Mouse (Mus musculus) layer of hippocampus, adult 11-12 months (tissue): ENCODE measurements at regions not wholly inside any gene's neighbourhood (a gene's known extent, or its start where the extent isn't known, plus 50 kb on each side); places are given as distances from the start of the nearest gene placed in this dataset.

Experiments used
- DNase-seq: peaks from one replicate; pipeline ENCODE4 v3.0.0; 2022; ENCODE audit warnings: low spot score

GRCm38 (mm10) chr7:117875241-117875640 is 240.7 kb downstream of the Rps15a start:
- DNase-seq, result no peak

- DNase-seq, result no peak
These were observed 256.6 kb downstream of the Rps15a start for GRCm38 (mm10) chr7:117859419-117859818.

GRCm38 (mm10) chr7:117855955-117856354 is 260.0 kb downstream of the Rps15a start:
- DNase-seq, result no peak

GRCm38 (mm10) chr7:117853716-117854115 is 262.3 kb downstream of the Rps15a start:
- DNase-seq, result no peak

- no peak for DNase-seq
These were observed 263.1 kb downstream of the Rps15a start for GRCm38 (mm10) chr7:117852866-117853265.

GRCm38 (mm10) chr7:117850822-117851221 is 265.2 kb downstream of the Rps15a start:
- DNase-seq, result no peak

- no peak for DNase-seq
These were observed 269.9 kb downstream of the Rps15a start for GRCm38 (mm10) chr7:117846041-117846440.

GRCm38 (mm10) chr7:117842780-117843179 is 273.2 kb downstream of the Rps15a start:
- DNase-seq, result no peak

- no peak for DNase-seq
These were observed 321.0 kb downstream of the Rps15a start for GRCm38 (mm10) chr7:117795035-117795434.

- DNase-seq, result no peak
These were observed 322.0 kb downstream of the Rps15a start for GRCm38 (mm10) chr7:117793991-117794390.

GRCm38 (mm10) chr7:117792456-117792855 is 323.5 kb downstream of the Rps15a start:
- DNase-seq, result no peak

- DNase-seq, result no peak
These were observed 337.0 kb downstream of the Rps15a start for GRCm38 (mm10) chr7:117778996-117779395.

- DNase-seq, result no peak
These were observed 338.1 kb downstream of the Rps15a start for GRCm38 (mm10) chr7:117777921-117778320.

- no peak for DNase-seq
These were observed 344.2 kb downstream of the Rps15a start for GRCm38 (mm10) chr7:117771836-117772235.

- no peak for DNase-seq
These were observed 356.5 kb downstream of the Rps15a start for GRCm38 (mm10) chr7:117759506-117759905.

GRCm38 (mm10) chr7:117757033-117757432 is 359.0 kb downstream of the Rps15a start:
- DNase-seq, result no peak

- no peak for DNase-seq
These were observed 360.2 kb downstream of the Rps15a start for GRCm38 (mm10) chr7:117755830-117756229.

- DNase-seq, result peak; percentile 36
These were observed 362.7 kb downstream of the Rps15a start for GRCm38 (mm10) chr7:117753296-117753695.

- DNase-seq, result no peak
These were observed 363.4 kb downstream of the Rps15a start for GRCm38 (mm10) chr7:117752302-117753185.

GRCm38 (mm10) chr7:117747991-117748390 is 367.2 kb downstream of the Xylt1 start:
- DNase-seq, result no peak

- DNase-seq, result no peak
These were observed 365.6 kb downstream of the Xylt1 start for GRCm38 (mm10) chr7:117746393-117746792.

GRCm38 (mm10) chr7:117739706-117740105 is 358.9 kb downstream of the Xylt1 start:
- DNase-seq, result peak; percentile 41

- DNase-seq, result no peak
These were observed 354.9 kb downstream of the Xylt1 start for GRCm38 (mm10) chr7:117735699-117736020.
